Mouse (Mus musculus): ENCODE measurements around the gene Rasip1.
"Not testable (repeated sequence)": the region's sequence is repeated elsewhere in the genome, so short reads cannot be mapped to it uniquely, and the experiment has no call there.

Rasip1 gene

DNA sequence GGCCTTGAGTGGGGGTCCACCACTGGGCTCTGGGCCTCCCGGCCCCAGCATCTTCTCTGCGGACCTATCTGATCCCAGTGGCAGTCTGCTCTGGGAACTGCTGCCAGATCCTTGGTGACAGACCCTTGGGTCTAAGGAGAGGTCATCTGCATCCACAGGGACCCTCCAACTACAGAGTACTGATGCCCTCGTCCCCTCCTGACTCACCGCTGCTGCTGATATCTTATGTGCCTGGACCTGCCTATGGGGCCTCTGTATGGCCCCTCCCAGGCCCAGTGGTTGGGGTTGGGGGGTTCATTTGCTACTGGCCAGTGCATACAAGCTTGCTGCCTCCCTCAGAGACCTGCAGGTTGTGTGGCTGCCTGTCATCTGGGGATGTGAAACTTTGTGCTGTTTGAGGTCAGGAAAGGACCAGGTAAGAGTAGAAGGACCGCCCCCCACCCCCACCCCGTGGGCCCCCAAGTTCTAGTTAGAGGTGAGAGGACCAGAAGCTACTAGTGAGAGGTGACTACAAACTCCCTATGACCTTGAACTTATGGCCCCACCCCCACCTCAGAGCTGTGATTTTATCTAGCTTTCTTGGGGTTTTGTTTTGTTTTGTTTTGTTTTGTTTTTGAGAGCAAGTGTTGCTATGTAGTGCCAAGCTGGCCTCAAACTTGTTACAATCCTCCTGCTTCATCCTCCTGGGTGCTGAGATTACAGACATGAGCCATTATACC, 17.7 kb downstream of the Rasip1 start:
- DNase-seq (ENCODE audit: low spot score), result no peak

- no peak for DNase-seq (ENCODE audit: low spot score)
These were observed 18.3 kb downstream of the Rasip1 start for GRCm38 (mm10) chr7:45645591-45645971.

- DNase-seq (ENCODE audit: low spot score), result no peak
These were observed 19.4 kb downstream of the Rasip1 start for GRCm38 (mm10) chr7:45646671-45647070.

- DNase-seq (ENCODE audit: low spot score), result no peak
These were observed 22.1 kb downstream of the Rasip1 start for GRCm38 (mm10) chr7:45649351-45649750.

DNA sequence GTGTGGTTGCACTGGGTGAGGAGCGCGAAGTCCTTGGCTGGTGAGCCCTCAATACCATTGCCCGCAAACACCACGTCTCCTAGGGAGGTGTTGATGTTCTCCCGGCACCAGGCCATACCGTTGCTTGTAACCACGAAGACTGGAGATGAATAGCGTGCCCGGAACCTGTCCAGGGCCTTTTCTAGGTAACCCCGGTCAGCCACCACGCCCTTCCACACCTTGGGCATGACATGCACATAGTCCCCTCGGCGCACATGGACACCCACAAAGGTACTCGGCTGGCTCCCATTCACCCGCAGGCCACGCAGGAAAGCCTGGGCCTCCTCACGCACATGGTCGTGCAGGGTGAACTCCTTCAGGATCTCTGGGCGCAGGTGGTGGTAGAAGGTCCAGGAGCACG, 23.2 kb downstream of the Rasip1 start:
- DNase-seq (ENCODE audit: low spot score), result not testable (repeated sequence)

DNA sequence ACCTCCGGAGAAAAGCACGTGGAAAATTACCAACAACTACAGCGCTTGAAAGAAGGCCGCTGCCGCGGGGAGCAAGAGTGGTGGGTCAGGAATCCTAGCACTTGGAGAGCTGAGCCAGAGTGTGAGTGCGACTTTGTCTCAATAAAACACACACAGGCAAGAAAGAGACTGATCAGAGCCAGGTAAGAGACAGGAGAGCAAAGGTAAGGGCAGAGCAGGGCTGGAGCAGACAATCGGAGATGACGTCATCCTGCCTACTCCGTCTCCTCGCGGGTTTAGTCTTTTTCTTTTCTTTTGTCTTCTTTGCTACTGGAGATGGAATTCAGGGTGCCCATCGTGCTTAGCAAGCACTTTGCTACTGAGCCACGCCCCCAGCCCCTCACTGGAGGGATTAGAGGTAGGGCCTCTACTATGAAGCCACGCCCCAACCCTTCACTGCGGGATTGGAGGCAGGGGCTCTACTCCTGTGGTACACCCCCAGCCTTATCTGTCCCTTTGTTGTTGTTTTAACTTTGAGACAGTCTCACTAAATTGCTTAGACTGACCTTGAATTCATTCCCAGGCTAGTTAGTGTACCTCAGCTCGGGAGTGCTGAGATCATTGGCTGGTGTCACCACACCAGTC, 27.2 kb downstream of the Rasip1 start:
- DNase-seq (ENCODE audit: low spot score), result peak; percentile 39

DNA sequence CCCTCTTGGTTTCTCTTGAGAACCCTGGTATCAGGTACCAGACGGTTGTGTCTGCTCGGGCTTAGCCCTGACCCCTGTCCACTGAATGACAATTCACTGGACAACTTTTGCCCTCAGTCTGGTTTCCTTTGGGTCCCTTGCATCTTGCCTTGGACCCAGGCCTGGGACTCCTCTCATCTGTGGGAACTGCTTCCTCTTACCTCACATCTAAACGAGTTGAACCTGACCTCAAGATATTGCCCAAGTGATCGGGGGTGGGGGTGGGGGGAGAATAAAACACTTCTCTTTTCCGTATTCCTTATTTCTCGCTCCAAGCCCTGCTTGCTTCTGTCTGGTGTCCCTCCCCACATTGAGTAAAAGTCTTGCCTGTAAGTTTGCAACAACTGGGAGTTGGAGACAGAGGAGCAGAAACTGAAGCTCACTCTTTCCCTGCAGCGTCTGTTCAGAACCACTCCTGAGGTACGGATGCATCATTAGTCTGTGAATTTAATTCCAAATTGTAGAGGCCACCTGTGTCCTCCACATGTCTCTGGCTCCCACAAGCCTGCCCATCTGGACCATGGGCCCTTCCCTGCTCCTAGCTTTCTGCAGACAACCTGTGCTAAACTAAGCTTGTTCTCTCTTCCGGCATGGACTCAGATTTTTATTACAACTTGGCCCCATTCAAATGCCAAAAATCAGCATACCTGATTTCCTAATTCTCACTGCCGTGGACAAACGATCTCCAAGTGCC, 33.6 kb downstream of the Rasip1 start:
- no peak for DNase-seq (ENCODE audit: low spot score)

- DNase-seq (ENCODE audit: low spot score), result not testable (repeated sequence)
These were observed 34.4 kb downstream of the Rasip1 start for GRCm38 (mm10) chr7:45661702-45662101.

- peak; percentile 45 for DNase-seq (ENCODE audit: low spot score)
These were observed 38.2 kb downstream of the Rasip1 start for GRCm38 (mm10) chr7:45665303-45666138.

GRCm38 (mm10) chr7:45666161-45666560, 38.9 kb downstream of the Rasip1 start, which contains the start of gene Fut2:
Gene Fut2 (minus strand): TSS chr7:45666394.
- DNase-seq (ENCODE audit: low spot score), result no peak

DNA sequence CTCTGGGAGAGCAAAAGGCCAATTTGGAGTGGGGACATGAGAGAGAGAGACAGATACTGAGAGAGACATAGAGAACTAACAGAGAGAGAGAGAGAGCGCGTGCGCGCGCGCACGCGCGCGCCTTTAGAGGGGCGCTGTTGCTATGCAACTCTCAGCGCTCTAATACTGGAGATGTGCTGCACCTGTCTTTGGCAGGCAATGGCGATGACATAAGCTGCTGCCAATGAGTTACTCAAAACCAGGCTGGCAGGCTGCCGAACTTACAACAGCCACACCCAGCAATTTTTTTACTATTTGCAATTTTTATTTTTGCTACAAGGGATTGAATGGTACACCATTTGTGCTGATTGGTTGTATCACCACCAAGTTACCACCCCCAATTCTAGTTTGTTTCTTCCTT, 40.5 kb downstream of the Rasip1 start:
- no peak for DNase-seq (ENCODE audit: low spot score)

GRCm38 (mm10) chr7:45668921-45669320, 41.6 kb downstream of the Rasip1 start:
- no peak for DNase-seq (ENCODE audit: low spot score)

GRCm38 (mm10) chr7:45677627-45678295, 50.5 kb downstream of the Rasip1 start:
- no peak for DNase-seq (ENCODE audit: low spot score)

DNA sequence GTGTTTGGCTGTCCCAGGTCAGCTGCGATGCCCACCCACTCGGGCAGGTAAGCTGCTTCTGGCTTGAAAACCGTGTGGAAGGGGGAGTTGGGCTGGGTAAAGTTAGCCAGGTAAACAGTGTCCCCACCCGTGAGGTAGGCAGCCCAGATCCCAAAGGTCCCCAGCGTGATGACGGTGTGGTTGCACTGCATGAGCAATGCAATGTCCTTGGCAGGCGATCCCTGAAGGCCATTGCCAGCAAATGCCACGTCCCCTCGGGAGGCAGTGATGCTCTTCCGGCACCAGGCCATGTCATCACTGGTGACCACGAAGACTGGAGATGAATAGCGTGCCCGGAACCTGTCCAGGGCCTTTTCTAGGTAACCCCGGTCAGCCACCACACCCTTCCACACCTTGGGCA, 51.2 kb downstream of the Rasip1 start:
- DNase-seq (ENCODE audit: low spot score), result no peak

DNA sequence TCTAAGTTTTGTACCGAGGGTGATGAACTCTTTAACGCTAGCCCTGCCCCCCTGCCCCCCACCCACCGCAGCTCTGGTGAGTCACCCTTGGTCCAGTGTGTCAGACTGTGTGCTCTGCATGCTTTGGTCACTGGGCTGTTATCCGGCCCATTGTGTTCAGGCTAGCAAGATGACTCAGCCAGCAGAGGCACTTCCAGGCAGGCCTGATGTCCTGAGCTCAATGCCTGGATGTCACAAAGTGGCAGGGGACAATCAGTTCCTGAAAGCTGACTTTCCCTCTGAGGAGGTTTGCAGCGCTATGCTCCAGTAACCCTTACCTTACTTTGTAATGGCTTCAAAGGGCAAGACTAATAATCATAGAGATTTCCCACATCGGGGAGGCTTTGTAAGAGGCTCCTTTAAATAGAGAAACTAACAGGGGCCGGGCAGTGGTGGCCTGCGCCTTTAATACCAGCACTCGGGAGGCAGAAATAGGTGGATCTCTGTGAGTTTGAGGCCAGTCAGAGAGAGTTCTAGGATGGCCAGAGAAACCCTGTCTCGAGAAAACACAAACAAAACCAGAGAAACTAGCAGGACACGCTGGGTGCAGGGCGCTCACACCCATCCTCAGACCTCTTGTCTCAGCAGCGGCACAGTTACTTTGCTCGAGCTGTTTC, 52.8 kb downstream of the Rasip1 start:
- peak; percentile 44 for DNase-seq (ENCODE audit: low spot score)

GRCm38 (mm10) chr7:45681046-45681736, 53.9 kb downstream of the Rasip1 start:
- DNase-seq (ENCODE audit: low spot score), result no peak

DNA sequence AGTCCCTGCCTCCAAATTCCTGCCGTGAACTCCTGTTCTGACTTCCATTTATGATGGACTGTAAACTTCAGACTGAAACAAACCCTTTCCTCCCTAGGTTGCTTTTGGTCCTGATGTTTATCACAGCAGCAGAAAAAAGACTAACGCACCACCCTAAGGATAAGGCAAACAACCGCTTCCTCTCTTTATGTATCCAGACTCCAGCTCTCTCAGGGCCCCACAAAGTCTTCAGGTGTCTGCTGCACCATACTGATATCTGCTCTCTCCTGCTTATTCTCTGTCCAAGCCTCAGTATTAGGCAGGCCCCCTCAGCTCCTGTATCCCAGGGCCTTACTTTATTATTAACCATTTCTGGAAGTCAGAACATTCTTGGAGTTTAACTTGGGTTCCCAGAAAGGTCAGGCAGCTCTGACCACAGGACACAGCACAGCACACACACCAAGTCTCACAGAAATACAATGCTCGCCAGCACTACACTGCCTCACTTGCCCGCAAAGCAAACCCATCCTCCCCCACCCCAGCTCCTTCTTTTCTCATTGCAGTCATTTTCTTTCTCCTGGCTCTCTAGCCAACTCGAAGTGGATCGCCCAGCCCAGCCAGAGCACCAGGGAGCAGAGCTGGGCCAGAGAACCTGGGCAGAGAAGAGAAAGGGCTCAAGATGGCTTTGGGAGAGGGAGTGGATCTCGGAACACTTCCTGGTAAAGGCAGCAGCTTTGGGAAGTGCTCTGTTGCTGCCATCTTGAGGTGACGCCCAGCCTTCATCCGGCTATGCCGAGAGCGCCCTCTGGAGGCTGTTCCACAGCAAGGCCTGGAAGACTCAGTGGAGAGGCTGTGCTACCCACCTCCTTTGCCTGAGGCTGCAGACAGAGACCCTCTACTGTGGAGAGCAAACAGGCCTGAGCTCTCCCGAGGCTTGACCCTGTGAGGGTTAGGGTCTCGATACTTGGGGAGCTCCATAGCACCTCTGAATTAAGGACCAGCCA, 55.1 kb downstream of the Rasip1 start:
- DNase-seq (ENCODE audit: low spot score), result peak; percentile 95

DNA sequence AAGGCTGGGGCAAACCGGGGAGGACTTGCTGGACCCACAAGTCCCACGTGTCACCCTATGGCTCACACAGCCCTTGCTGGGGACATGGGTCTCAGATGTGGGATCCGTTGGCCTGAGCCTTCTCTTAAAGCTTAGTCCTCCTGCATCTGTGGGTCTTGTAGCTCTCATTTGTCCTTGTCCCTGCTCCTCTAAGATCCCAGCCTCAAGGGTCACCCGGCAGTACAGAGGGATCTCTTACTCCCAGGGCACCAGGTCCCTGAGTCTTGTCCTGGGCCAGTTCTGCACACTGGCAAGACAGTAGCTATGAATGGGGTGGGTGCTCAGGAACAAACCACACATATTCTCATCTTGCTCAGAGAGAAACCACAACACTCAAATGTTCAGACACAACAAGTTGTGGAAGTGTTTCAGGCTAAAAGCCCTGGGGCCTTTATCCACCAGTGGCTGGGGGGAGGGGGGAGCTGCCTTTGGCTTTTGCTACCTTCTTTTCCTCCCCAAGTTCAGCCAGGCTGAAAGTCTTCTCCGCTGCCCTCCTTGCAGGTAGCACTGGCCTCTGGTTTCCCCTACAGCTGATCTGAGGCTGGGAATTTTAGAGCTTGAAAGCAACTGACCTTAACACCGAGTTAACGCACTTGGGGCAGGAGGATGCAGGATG, 56.2 kb downstream of the Rasip1 start, which contains the start of gene Ntn5:
Gene Ntn5, plus strand, starts transcription at position 627 of the 655 bp plus-strand sequence.
- DNase-seq (ENCODE audit: low spot score), result no peak

GRCm38 (mm10) chr7:45685811-45686210, 58.5 kb downstream of the Rasip1 start:
- peak; percentile 16 for DNase-seq (ENCODE audit: low spot score)
